Comparison of ENCODE assay signal across 23 mouse cellular contexts in genomic region chrX:20520290-20520939, GRCm38 (mm10). TPM values are rescaled to one million over a fixed set of nuclear protein-coding genes. Genes with fewer than 3 reads are reported as not detected.
DNase-seq lines count a peak whose midpoint lies in the region; ATAC-seq and TF ChIP-seq lines count a peak whose summit lies in the region.
"Had no signal": no experiment of that assay in that cellular context is flagged by ENCODE, and none has a peak within 500 bp of the region (broad histone marks: within the 10 kb centered on the region; RNA-seq: fewer than 3 reads in every experiment).

No protein-coding gene starts in this region.

- WGBS in liver, embryonic 13.5 days (ENCODE audit: insufficient replicate concordance) = 65% methylated on average over 7 of the region's 7 CpGs
- 55% methylated on average over 7 of the region's 7 CpGs for WGBS in intestine, postnatal 0 days

- H3K27me3 ChIP-seq in liver, embryonic 13.5 days = no peaks in the 10 kb centered on the region
- H3K27me3 ChIP-seq in intestine, postnatal 0 days (replicated peaks; ENCODE audit: control insufficient read depth, insufficient read depth, low read length) = no peaks in the 10 kb centered on the region
- H3K27me3 ChIP-seq: embryonic facial prominence, embryonic 12.5 days; forebrain, embryonic 12.5 days; hindbrain, embryonic 12.5 days had no signal

- peaks cover 11% of the 10 kb centered on the region for H3K36me3 ChIP-seq in liver, embryonic 13.5 days
- no peaks in the 10 kb centered on the region for H3K36me3 ChIP-seq in intestine, postnatal 0 days (ENCODE audit: control insufficient read depth, insufficient read depth)
- H3K36me3 ChIP-seq: embryonic facial prominence, embryonic 12.5 days had no signal

- no peaks in the 10 kb centered on the region for H3K4me1 ChIP-seq in liver, embryonic 13.5 days (replicated peaks)
- H3K4me1 ChIP-seq in intestine, postnatal 0 days (replicated peaks; ENCODE audit: control insufficient read depth, insufficient read depth, low read length) = no peaks in the 10 kb centered on the region
- H3K4me1 ChIP-seq: embryonic facial prominence, embryonic 12.5 days; forebrain, embryonic 12.5 days; heart, embryonic 10.5 days; hindbrain, embryonic 12.5 days had no signal

- TF ChIP-seq CTCF in intestine, postnatal 0 days (IDR thresholded peaks at IDR 0.05; ENCODE audit: low read depth) = no peak

- no peak overlapping the region for H3K27ac ChIP-seq in liver, embryonic 13.5 days
- no peak overlapping the region; the same call in 1 of the 2 replicates for H3K27ac ChIP-seq in intestine, postnatal 0 days (ENCODE audit: low read depth, low read length)
- H3K27ac ChIP-seq: embryonic facial prominence, embryonic 12.5 days; forebrain, embryonic 12.5 days; heart, embryonic 10.5 days; hindbrain, embryonic 12.5 days had no signal

- H3K9ac ChIP-seq in liver, embryonic 13.5 days = no peak overlapping the region
- no peak overlapping the region for H3K9ac ChIP-seq in intestine, postnatal 0 days (ENCODE audit: low read depth, low read length)
- H3K9ac ChIP-seq: embryonic facial prominence, embryonic 12.5 days; forebrain, embryonic 12.5 days; hindbrain, embryonic 12.5 days had no signal

- H3K4me3 ChIP-seq in liver, embryonic 13.5 days (replicated peaks) = no peak overlapping the region
- H3K4me3 ChIP-seq in intestine, postnatal 0 days (ENCODE audit: low read depth, low read length) = no peak overlapping the region
- H3K4me3 ChIP-seq: embryonic facial prominence, embryonic 12.5 days; forebrain, embryonic 12.5 days; heart, embryonic 10.5 days; hindbrain, embryonic 12.5 days had no signal

- ATAC-seq in liver, embryonic 13.5 days (ENCODE audit: low read depth) = 0 out of 2 replicates have a peak, but pooled peaks have one; percentile 41
- peak; percentile 79 for ATAC-seq in intestine, postnatal 0 days
- ATAC-seq: forebrain, embryonic 16.5 days had no signal

- DNase-seq in kidney, postnatal 14 days = peak; percentile 8
- DNase-seq in kidney, adult 18-20 months = no peak
- no peak for DNase-seq in liver, embryonic 13.5 days
- no peak for DNase-seq in liver
- no peak for DNase-seq in embryo, embryonic 9.5 days (ENCODE audit: extremely low spot score)
- DNase-seq in adrenal gland, adult 8-10 months = no peak
- DNase-seq: adrenal gland, adult 2 months; cerebellum, adult 11 months; cerebellum, adult 8-10 months; cerebellum, postnatal 14 days; embryo, embryonic 11 days; gastrocnemius, postnatal 10 days; heart, adult 18-20 months; heart, postnatal 10 days; heart, postnatal 4 days had no signal

- H3K9me3 ChIP-seq in liver, embryonic 13.5 days (replicated peaks) = no peaks in the 10 kb centered on the region
- no peaks in the 10 kb centered on the region for H3K9me3 ChIP-seq in intestine, postnatal 0 days (ENCODE audit: control insufficient read depth)
- H3K9me3 ChIP-seq: embryonic facial prominence, embryonic 12.5 days; forebrain, embryonic 12.5 days; heart, embryonic 10.5 days; hindbrain, embryonic 12.5 days had no signal

- no peak overlapping the region for H3K4me2 ChIP-seq in liver, embryonic 13.5 days
- peak overlapping the region; percentile 41; the same call in 1 of the 2 replicates for H3K4me2 ChIP-seq in intestine, postnatal 0 days (replicated peaks; ENCODE audit: low read depth)
- H3K4me2 ChIP-seq: embryonic facial prominence, embryonic 12.5 days; forebrain, embryonic 12.5 days; hindbrain, embryonic 12.5 days had no signal

RNA-seq across cellular contexts. Expression of gene Rgn, which starts 29.2 kb away (rescaled TPM):
- 112 and 133 TPM in 2 replicates for polyA plus RNA-seq in liver, embryonic 13.5 days (2015; fragmentation: Nextera tagmentation; extraction: Ambion mirVana)
- polyA plus RNA-seq in intestine, postnatal 0 days (2015; fragmentation: Nextera tagmentation; extraction: Ambion mirVana) = 13.1 and 14.4 TPM in 2 replicates
- 1 to 10 TPM; 2.7 to 3.8 (median 3.7) TPM for total RNA-seq in adrenal gland, adult 8-10 months (2022)
- total RNA-seq: common myeloid progenitor, adult 5-6 weeks; ES-E14 had no signal
- polyA plus RNA-seq: hindbrain, embryonic 12.5 days had no signal
